Mouse (Mus musculus) stomach, embryonic 15.5 days (tissue): ENCODE results near the gene Gmip. TPM values are rescaled to one million over a fixed set of nuclear protein-coding genes. Genes with fewer than 3 reads are reported as not detected.

Experiments
- ATAC-seq: fragments of 200-750 bp; cut with Nextera tagmentation; 2 replicates; pipeline ENCODE4 v1.8.0; 2017; ENCODE audit warnings: low read depth, moderate number of reproducible peaks, moderate TSS enrichment; ENCODE audit not compliant: insufficient read depth, low FRiP score
- H3K27ac ChIP-seq: fragments of 300-500 bp; sonication (generic); 2 replicates; pipeline ENCODE4 v1.5.1; 2015; ENCODE audit warnings: mild to moderate bottlenecking, inconsistent platforms
- H3K27me3 ChIP-seq: fragments of 300-500 bp; sonication (generic); replicated peaks from 2 replicates; pipeline ENCODE4 v1.6.1; 2015; ENCODE audit warnings: inconsistent platforms
- H3K36me3 ChIP-seq: fragments of 300-500 bp; sonication (generic); 2 replicates; pipeline ENCODE4 v1.6.1; 2015; ENCODE audit warnings: inconsistent platforms
- H3K4me1 ChIP-seq: fragments of 300-500 bp; sonication (generic); 2 replicates; pipeline ENCODE4 v1.6.1; 2015; ENCODE audit warnings: inconsistent platforms
- H3K4me2 ChIP-seq: fragments of 300-500 bp; sonication (generic); 2 replicates; pipeline ENCODE4 v1.6.1; 2015; ENCODE audit warnings: mild to moderate bottlenecking, inconsistent platforms
- H3K4me3 ChIP-seq: fragments of 300-500 bp; sonication (generic); replicated peaks from 2 replicates; pipeline ENCODE4 v1.5.1; 2015; ENCODE audit warnings: inconsistent platforms
- H3K9ac ChIP-seq: fragments of 300-500 bp; sonication (generic); 2 replicates; pipeline ENCODE4 v1.6.1; 2015; ENCODE audit warnings: inconsistent platforms
- H3K9me3 ChIP-seq: fragments of 300-500 bp; sonication (generic); 2 replicates; pipeline ENCODE4 v1.6.1; 2016; ENCODE audit warnings: inconsistent platforms
- WGBS: fragments of 180-500 bp; shearing (Covaris S2); methylation state at CpG from one replicate; pipeline ENCODE4 v1.1.7; 2015; 5-methylcytosine and 5-hydroxymethylcytosine counted together
- polyA plus RNA-seq: library from polyadenylated mRNA; unstranded; fragments of >200 nt; fragmentation: Nextera tagmentation; extraction: Ambion mirVana; gene quantifications from 2 replicates; pipeline ENCODE4 v1.2.1, GENCODE M21; 2015

Gene Gmip
- polyA plus RNA-seq, 1 experiment from 2014 or later: 8.7 TPM

- H3K4me1 ChIP-seq: peaks cover 7% of the 10 kb centered on the region; the same call in 1 of the 2 replicates
- peaks cover 68% of the 10 kb centered on the region for H3K36me3 ChIP-seq
- no peaks in the 10 kb centered on the region for H3K27me3 ChIP-seq
- H3K27ac ChIP-seq: no peak overlapping the region
- ATAC-seq: no peak
- no peak overlapping the region for H3K4me3 ChIP-seq
- H3K4me2 ChIP-seq: no peak overlapping the region
- no peaks in the 10 kb centered on the region for H3K9me3 ChIP-seq
- WGBS: 91% methylated on average over 10 of the region's 10 CpGs
- H3K9ac ChIP-seq: no peak overlapping the region
Measured at GRCm38 (mm10) chr8:69805086-69805485, 3.4 kb upstream of the Gmip start.

- no peaks in the 10 kb centered on the region for H3K9me3 ChIP-seq
- no peak overlapping the region for H3K4me2 ChIP-seq
- peaks cover 7% of the 10 kb centered on the region; the same call in 1 of the 2 replicates for H3K4me1 ChIP-seq
- no peaks in the 10 kb centered on the region for H3K27me3 ChIP-seq
- no peak for ATAC-seq
- H3K4me3 ChIP-seq: no peak overlapping the region
- peaks cover 64% of the 10 kb centered on the region for H3K36me3 ChIP-seq
- no peak overlapping the region for H3K27ac ChIP-seq
- WGBS: 94% methylated on average over 9 of the region's 9 CpGs
- no peak overlapping the region for H3K9ac ChIP-seq
Measured at GRCm38 (mm10) chr8:69805491-69805890, 3.0 kb upstream of the Gmip start.

- Histone ChIP-seq H3K9me3 (no peaks in the 10 kb centered on the region), H3K4me3 (no peak overlapping the region), H3K27me3 (no peaks in the 10 kb centered on the region), H3K4me1 (peaks cover 7% of the 10 kb centered on the region; the same call in 1 of the 2 replicates), H3K36me3 (peaks cover 50% of the 10 kb centered on the region), H3K27ac (no peak overlapping the region), H3K9ac (no peak overlapping the region), H3K4me2 (no peak overlapping the region)
- WGBS: 94% methylated on average over 5 of the region's 5 CpGs
- no peak for ATAC-seq
Measured at GRCm38 (mm10) chr8:69807236-69807635, 1.2 kb upstream of the Gmip start.

DNA sequence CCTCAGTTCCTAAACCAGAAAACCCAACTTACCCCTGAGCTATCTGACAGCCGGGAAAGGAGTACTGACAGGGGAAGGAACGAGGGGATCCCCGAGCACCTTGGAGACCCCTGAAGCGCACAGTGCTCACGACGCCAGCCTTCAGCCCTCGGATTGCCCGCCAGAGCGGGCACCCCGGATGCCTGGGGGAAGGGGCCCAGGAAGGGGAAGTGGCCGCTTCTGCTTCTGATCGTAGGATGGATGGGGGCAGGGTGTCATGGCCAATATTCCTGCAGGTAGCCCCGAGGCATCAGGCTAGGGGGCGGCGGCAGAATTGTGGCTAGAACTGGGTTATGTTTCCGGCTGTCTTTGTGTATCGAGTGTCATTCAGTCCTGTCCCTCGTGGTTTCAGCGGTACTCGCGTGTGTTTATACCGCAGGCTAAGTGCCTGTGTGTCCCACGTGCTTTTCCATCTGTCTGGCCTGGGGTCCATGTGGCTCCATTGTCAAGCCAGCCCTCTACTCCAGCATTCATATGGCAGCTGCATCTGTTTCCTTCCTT is 455 bp downstream of the Gmip start:
- no peaks in the 10 kb centered on the region for H3K9me3 ChIP-seq
- peak; percentile 27; the same call in 1 of the 2 replicates for ATAC-seq
- peak overlapping the region; percentile 83 for H3K4me2 ChIP-seq
- H3K36me3 ChIP-seq: peaks cover 38% of the 10 kb centered on the region
- peaks cover 7% of the 10 kb centered on the region; the same call in 1 of the 2 replicates for H3K4me1 ChIP-seq
- H3K9ac ChIP-seq: peak overlapping the region; percentile 24
- no peaks in the 10 kb centered on the region for H3K27me3 ChIP-seq
- WGBS: 2% methylated on average over 23 of the region's 23 CpGs
- peak overlapping the region; percentile 56 for H3K4me3 ChIP-seq
- no peak overlapping the region for H3K27ac ChIP-seq

DNA sequence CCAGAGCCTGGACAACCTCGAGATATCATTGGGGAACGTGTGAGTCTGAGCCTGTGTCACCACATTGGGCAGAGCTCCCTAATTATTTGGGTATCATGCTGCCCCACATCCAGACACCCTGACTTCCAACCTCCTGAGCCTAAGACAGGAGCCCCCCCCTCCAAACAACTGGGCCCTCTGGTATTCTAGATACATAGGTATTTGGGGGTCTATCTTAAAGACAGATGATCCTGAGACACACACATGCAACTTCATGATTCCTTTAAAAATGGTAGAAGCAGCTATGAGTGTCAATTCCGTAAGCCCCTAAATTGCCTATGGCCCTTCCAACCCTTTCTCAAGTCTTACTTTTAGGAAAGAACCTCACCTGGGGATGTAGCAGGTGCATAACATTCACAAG is 1.3 kb downstream of the Gmip start:
- H3K36me3 ChIP-seq: peaks cover 41% of the 10 kb centered on the region
- no peak overlapping the region; the same call in 1 of the 2 replicates for H3K4me2 ChIP-seq

DNA sequence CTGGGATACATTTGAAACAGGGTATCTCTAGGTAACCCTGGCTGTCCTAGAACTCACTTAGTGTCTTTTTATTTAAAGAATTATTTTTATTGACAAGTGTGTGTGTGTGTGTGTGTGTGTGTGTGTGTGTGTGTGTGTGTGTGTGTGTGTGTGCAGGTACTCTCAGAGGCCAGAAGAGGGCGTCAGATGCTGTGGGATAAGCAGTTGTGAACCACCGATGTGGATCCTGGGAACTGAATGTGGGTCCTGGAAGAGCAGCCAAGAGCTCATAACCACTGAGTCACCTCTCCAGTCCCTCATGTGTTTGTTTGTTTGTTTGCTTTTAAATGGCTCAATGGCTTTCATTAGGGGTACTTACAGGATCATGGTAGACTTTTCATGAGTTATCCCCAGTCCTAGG is 6.4 kb downstream of the Gmip start:
- Histone ChIP-seq H3K4me3 (no peak overlapping the region), H3K4me2 (no peak overlapping the region), H3K36me3 (peaks cover 19% of the 10 kb centered on the region), H3K9ac (no peak overlapping the region), H3K4me1 (no peaks in the 10 kb centered on the region), H3K27me3 (no peaks in the 10 kb centered on the region), H3K9me3 (no peaks in the 10 kb centered on the region), H3K27ac (no peak overlapping the region)
- WGBS: 89% methylated on average over 2 of the region's 2 CpGs
- no peak for ATAC-seq

More for the DNA sequence above, 1.3 kb downstream of the Gmip start:
- Histone ChIP-seq H3K27ac (no peak overlapping the region), H3K4me3 (no peak overlapping the region), H3K27me3 (no peaks in the 10 kb centered on the region), H3K4me1 (peaks cover 7% of the 10 kb centered on the region; the same call in 1 of the 2 replicates), H3K9me3 (no peaks in the 10 kb centered on the region), H3K9ac (no peak overlapping the region)
- 55% methylated on average over 3 of the region's 3 CpGs for WGBS
- no peak for ATAC-seq

GRCm38 (mm10) chr8:69815396-69815795 is 6.9 kb downstream of the Gmip start:
- 94% methylated on average over 4 of the region's 4 CpGs for WGBS

GRCm38 (mm10) chr8:69820466-69820865 is 12.0 kb downstream of the Gmip start:
- no peak for ATAC-seq
- no peak overlapping the region for H3K27ac ChIP-seq
- H3K9ac ChIP-seq: no peak overlapping the region
- WGBS: 75% methylated on average over 9 of the region's 9 CpGs
- H3K9me3 ChIP-seq: no peaks in the 10 kb centered on the region
- peaks cover 7% of the 10 kb centered on the region; the same call in 1 of the 2 replicates for H3K4me1 ChIP-seq
- no peak overlapping the region for H3K4me2 ChIP-seq
- peaks cover 7% of the 10 kb centered on the region; the same call in 1 of the 2 replicates for H3K36me3 ChIP-seq
- H3K27me3 ChIP-seq: no peaks in the 10 kb centered on the region
- H3K4me3 ChIP-seq: no peak overlapping the region

More at GRCm38 (mm10) chr8:69815396-69815795, 6.9 kb downstream of the Gmip start:
- Histone ChIP-seq H3K4me3 (no peak overlapping the region), H3K9ac (no peak overlapping the region), H3K4me1 (no peaks in the 10 kb centered on the region), H3K4me2 (no peak overlapping the region), H3K9me3 (no peaks in the 10 kb centered on the region), H3K27me3 (no peaks in the 10 kb centered on the region), H3K36me3 (peaks cover 19% of the 10 kb centered on the region), H3K27ac (no peak overlapping the region)
- ATAC-seq: no peak

DNA sequence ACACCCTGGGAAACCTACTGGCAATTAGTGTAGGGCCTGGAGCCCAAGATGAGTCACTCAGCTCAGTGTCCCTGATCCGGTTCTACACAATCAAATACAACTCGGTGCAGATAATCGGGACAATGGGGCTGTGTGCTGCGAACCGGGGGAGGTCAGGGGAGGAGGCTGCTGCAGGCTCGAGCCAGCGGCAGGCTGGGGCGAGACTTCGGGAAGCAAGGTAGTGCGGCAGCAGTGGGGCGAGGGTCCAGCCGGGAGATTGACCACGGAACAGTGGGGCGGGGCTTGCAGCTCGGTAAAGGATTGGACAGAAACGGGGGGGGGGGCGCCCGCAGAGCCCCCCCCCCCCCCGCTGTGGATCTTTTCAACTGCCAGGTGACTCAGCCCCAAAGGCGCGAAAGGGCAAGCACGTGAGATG is 13.5 kb downstream of the Gmip start:
- H3K36me3 ChIP-seq: peaks cover 7% of the 10 kb centered on the region; the same call in 1 of the 2 replicates
- peak overlapping the region; percentile 65; the same call in 1 of the 2 replicates for H3K27ac ChIP-seq
- H3K4me2 ChIP-seq: peak overlapping the region; percentile 87
- no peaks in the 10 kb centered on the region for H3K9me3 ChIP-seq
- peaks cover 7% of the 10 kb centered on the region; the same call in 1 of the 2 replicates for H3K4me1 ChIP-seq
- peak overlapping the region; percentile 60 for H3K4me3 ChIP-seq
- no peaks in the 10 kb centered on the region for H3K27me3 ChIP-seq
- WGBS: under 1% methylated on average over 14 of the region's 22 CpGs
- peak; percentile 36 for ATAC-seq
- peak overlapping the region; percentile 41 for H3K9ac ChIP-seq

DNA sequence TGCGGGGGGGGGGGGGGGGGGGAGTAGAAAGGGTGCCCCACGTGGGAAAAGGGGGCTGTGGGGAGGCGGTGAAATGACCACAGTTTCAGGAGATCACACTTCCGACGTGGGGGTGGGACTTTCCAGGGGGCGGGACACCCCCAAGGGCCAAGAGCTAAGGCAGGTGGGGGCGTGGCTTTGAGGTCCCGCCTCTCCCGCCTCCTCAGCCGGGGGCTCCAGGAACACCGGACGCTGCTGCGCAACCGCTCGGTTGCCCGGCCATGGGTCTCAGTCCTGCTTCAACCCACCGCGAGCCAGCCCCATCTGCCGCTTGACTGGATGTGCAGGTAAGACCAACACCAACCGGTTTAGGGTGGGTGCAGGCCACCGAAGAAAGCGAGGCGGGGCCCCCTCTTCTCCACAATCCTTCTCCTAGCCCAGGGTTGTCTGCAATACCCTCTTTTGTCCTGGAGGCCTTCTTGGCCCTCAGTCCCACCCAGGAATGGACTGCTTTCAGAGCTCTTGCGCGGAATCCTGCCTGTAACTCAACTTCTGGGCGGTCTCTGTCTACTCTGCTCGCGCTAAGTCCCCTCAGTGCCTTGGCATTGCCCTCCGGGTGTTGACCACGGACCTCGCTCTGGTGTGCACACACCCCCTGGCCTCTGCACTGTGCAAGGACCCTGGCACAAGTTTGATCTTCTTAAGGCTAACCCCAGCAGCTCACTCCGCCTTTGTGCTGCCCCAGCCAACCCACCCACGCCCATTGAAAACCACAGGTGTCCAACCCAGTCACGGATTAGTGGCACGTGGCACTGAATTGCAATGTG is 14.1 kb downstream of the Gmip start, which contains the start of gene Lpar2:
Gene Lpar2 (plus strand): TSS at position 44 of the 806 bp plus-strand sequence.
- Histone ChIP-seq H3K9me3 (no peaks in the 10 kb centered on the region), H3K36me3 (peaks cover 7% of the 10 kb centered on the region; the same call in 1 of the 2 replicates), H3K27ac (peak within 1 kb of the TSS; percentile 70; the same call in 1 of the 2 replicates), H3K27me3 (no peaks in the 10 kb centered on the region), H3K9ac (peak within 1 kb of the TSS; percentile 41), H3K4me2 (peak within 1 kb of the TSS; percentile 87), H3K4me3 (peak within 1 kb of the TSS; percentile 60), H3K4me1 (peaks cover 7% of the 10 kb centered on the region; the same call in 1 of the 2 replicates)
- peak; percentile 83 for ATAC-seq
- 1% methylated on average over 31 of the region's 35 CpGs for WGBS

- H3K27me3 ChIP-seq: no peaks in the 10 kb centered on the region
- no peak for ATAC-seq
- no peak overlapping the region for H3K27ac ChIP-seq
- 94% methylated on average over 12 of the region's 12 CpGs for WGBS
- no peak overlapping the region for H3K4me2 ChIP-seq
- no peaks in the 10 kb centered on the region for H3K36me3 ChIP-seq
- H3K4me3 ChIP-seq: no peak overlapping the region
- no peak overlapping the region for H3K9ac ChIP-seq
- no peaks in the 10 kb centered on the region for H3K9me3 ChIP-seq
- peaks cover 7% of the 10 kb centered on the region; the same call in 1 of the 2 replicates for H3K4me1 ChIP-seq
Measured at GRCm38 (mm10) chr8:69826371-69826770, 17.9 kb downstream of the Gmip start.
